Comparison of ENCODE assay signal across 27 mouse cellular contexts in the genomic region with DNA sequence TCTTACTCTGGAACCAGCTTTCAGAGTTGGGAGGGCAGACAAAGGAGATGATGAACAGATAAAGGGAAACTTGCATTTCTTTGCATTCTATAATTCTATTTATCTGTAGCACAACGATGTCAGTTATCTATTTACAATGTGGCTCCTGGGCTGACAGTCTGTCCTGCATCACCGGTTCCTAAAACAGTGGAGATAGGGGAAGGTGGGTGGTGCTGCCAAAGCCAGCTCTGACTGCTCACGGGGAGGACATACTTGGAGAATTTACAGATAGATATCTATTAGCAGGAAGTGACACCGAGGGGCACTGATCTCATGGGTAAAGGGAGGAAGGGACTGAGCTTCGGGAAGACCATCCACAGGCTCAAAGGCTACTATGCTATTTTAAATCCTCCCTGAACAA.
DNase-seq lines count a peak whose midpoint lies in the region; ATAC-seq and TF ChIP-seq lines count a peak whose summit lies in the region.
"Had no signal": no experiment of that assay in that cellular context is flagged by ENCODE, and none has a peak within 500 bp of the region (broad histone marks: within the 10 kb centered on the region; RNA-seq: fewer than 3 reads in every experiment).

No protein-coding gene starts in this region.

- peak overlapping the region; percentile 88 for H3K27ac ChIP-seq in cerebellum, adult 2 months (ENCODE audit: insufficient read depth, low read length)
- H3K27ac ChIP-seq in liver, embryonic 11.5 days (ENCODE audit: low read depth, low read length) = no peak overlapping the region
- no peak overlapping the region for H3K27ac ChIP-seq in liver, postnatal 0 days (ENCODE audit: low read depth)
- H3K27ac ChIP-seq: embryonic facial prominence, embryonic 15.5 days; hindbrain, embryonic 14.5 days; left cerebral cortex, adult 2 months; limb, embryonic 15.5 days; midbrain, embryonic 10.5 days; neural tube, embryonic 13.5 days; stomach, postnatal 0 days had no signal

- WGBS in cerebellum, adult 2 months = 13% methylated on average over 5 of the region's 5 CpGs
- 19% methylated on average over 5 of the region's 5 CpGs for WGBS in liver, embryonic 11.5 days
- WGBS in liver, postnatal 0 days (ENCODE audit: insufficient replicate concordance) = 18% methylated on average over 5 of the region's 5 CpGs

- H3K36me3 ChIP-seq in liver, embryonic 11.5 days (ENCODE audit: control insufficient read depth, insufficient read depth, low read length) = no peaks in the 10 kb centered on the region
- H3K36me3 ChIP-seq in liver, postnatal 0 days (replicated peaks; ENCODE audit: insufficient read depth, low read length) = no peaks in the 10 kb centered on the region
- H3K36me3 ChIP-seq: embryonic facial prominence, embryonic 15.5 days; midbrain, embryonic 10.5 days had no signal

- ATAC-seq in liver, embryonic 11.5 days (replicated peaks; ENCODE audit: low FRiP score) = peak; percentile 42; the same call in 1 of the 2 replicates
- ATAC-seq in liver, postnatal 0 days = no peak
- ATAC-seq: midbrain, embryonic 16.5 days had no signal

- no peak overlapping the region for H3K9ac ChIP-seq in liver, embryonic 11.5 days (ENCODE audit: low read depth, low read length)
- H3K9ac ChIP-seq in liver, postnatal 0 days (replicated peaks) = no peak overlapping the region
- H3K9ac ChIP-seq: embryonic facial prominence, embryonic 15.5 days; heart, embryonic 12.5 days; hindbrain, embryonic 14.5 days; limb, embryonic 15.5 days; neural tube, embryonic 13.5 days had no signal

- H3K4me2 ChIP-seq in liver, embryonic 11.5 days = no peak overlapping the region
- H3K4me2 ChIP-seq in liver, postnatal 0 days (ENCODE audit: low read depth, low read length) = 0 out of 2 replicates have a peak overlapping the region, but pooled peaks have one; percentile 15
- H3K4me2 ChIP-seq: embryonic facial prominence, embryonic 15.5 days; heart, embryonic 12.5 days; hindbrain, embryonic 14.5 days; limb, embryonic 15.5 days; neural tube, embryonic 13.5 days had no signal

- H3K9me3 ChIP-seq in liver, embryonic 11.5 days (ENCODE audit: control insufficient read depth, low read length) = no peaks in the 10 kb centered on the region
- H3K9me3 ChIP-seq in liver, postnatal 0 days (ENCODE audit: low read length) = no peaks in the 10 kb centered on the region
- H3K9me3 ChIP-seq: embryonic facial prominence, embryonic 15.5 days; heart, embryonic 12.5 days; limb, embryonic 15.5 days; midbrain, embryonic 10.5 days; neural tube, embryonic 13.5 days had no signal

- H3K27me3 ChIP-seq in cerebellum, adult 2 months (ENCODE audit: control insufficient read depth, insufficient read depth, low read length) = no peaks in the 10 kb centered on the region
- H3K27me3 ChIP-seq in liver, embryonic 11.5 days (replicated peaks; ENCODE audit: control insufficient read depth, insufficient read depth, low read length) = no peaks in the 10 kb centered on the region
- H3K27me3 ChIP-seq in liver, postnatal 0 days (ENCODE audit: insufficient read depth, low read length) = no peaks in the 10 kb centered on the region
- H3K27me3 ChIP-seq: embryonic facial prominence, embryonic 15.5 days; heart, embryonic 12.5 days; limb, embryonic 15.5 days had no signal

- no peak overlapping the region for H3K4me3 ChIP-seq in cerebellum, adult 2 months (replicated peaks; ENCODE audit: insufficient read depth, low read depth, low read length)
- no peak overlapping the region for H3K4me3 ChIP-seq in liver, embryonic 11.5 days (ENCODE audit: low read depth, low read length)
- H3K4me3 ChIP-seq in liver, postnatal 0 days (ENCODE audit: low read depth, low read length) = no peak overlapping the region
- H3K4me3 ChIP-seq: embryonic facial prominence, embryonic 15.5 days; heart, embryonic 12.5 days; left cerebral cortex, adult 2 months; limb, embryonic 15.5 days; midbrain, embryonic 10.5 days; myocyte; neural tube, embryonic 13.5 days had no signal

- TF ChIP-seq CTCF in cerebellum, adult 2 months (IDR thresholded peaks at IDR 0.05; ENCODE audit: borderline replicate concordance, insufficient read depth, low read depth, low read length) = no peak
- no peak for TF ChIP-seq CTCF in liver, postnatal 0 days (IDR thresholded peaks at IDR 0.05; ENCODE audit: low read depth)

- DNase-seq in cerebellum, adult 11-12 months = peak; percentile 51
- DNase-seq in cerebellum, postnatal 4 days (ENCODE audit: low spot score in 2 of 2) = no peak
- peak; percentile 49 to 51 for DNase-seq in cerebellum, adult 2 months
- DNase-seq in liver, embryonic 11.5 days (ENCODE audit: low spot score) = no peak
- no peak for DNase-seq in liver, postnatal 0 days
- DNase-seq in left cerebral cortex, postnatal 36 days (ENCODE audit: low spot score in 2 of 2) = no peak
- no peak for DNase-seq in kidney, postnatal 10 days
- no peak for DNase-seq in spleen, postnatal 4 days (ENCODE audit: low spot score in 2 of 2)
- DNase-seq: adrenal gland, postnatal 25 days; gastrocnemius, postnatal 14 days; heart, adult 11 months; kidney, adult 8-10 months; kidney, postnatal 4 days; lung, postnatal 4 days; right cerebral cortex, postnatal 4 days; thymus, adult 2 months; thymus, postnatal 4 days had no signal

- no peak for TF ChIP-seq EP300 in liver, postnatal 0 days (IDR thresholded peaks at IDR 0.05; ENCODE audit: low read depth)

- TF ChIP-seq POLR2A in cerebellum, adult 2 months (IDR thresholded peaks at IDR 0.05; ENCODE audit: borderline replicate concordance, insufficient read depth, low read length) = no peak

- intact Hi-C loops in left cerebral cortex, postnatal 36 days (cut with DNase I) = loop anchor here (5.0 kb wide), 2 partner anchors 34 to 94 kb away; no protein-coding TSS in a partner anchor

- H3K4me1 ChIP-seq in cerebellum, adult 2 months (ENCODE audit: control insufficient read depth, insufficient read depth, low read length) = peaks cover 36% of the 10 kb centered on the region
- H3K4me1 ChIP-seq in liver, embryonic 11.5 days (replicated peaks; ENCODE audit: control insufficient read depth, insufficient read depth, low read length) = peaks cover 34% of the 10 kb centered on the region
- H3K4me1 ChIP-seq in liver, postnatal 0 days (ENCODE audit: insufficient read depth) = peaks cover 19% of the 10 kb centered on the region
- H3K4me1 ChIP-seq: embryonic facial prominence, embryonic 15.5 days; limb, embryonic 15.5 days; midbrain, embryonic 10.5 days had no signal

Comparison
In these comparisons a context has a peak if more than half of its experiments do, and no peak if none do; other contexts are left out.
1. DNase-seq: peak in cerebellum, adult 11-12 months (single experiment) and cerebellum, adult 2 months (2 of 2); none in cerebellum, postnatal 4 days (0 of 2), liver, embryonic 11.5 days (single experiment), liver, postnatal 0 days (single experiment), left cerebral cortex, postnatal 36 days (0 of 2), kidney, postnatal 10 days (single experiment) and spleen, postnatal 4 days (0 of 2).